Mouse (Mus musculus) liver, embryonic 11.5 days (tissue): ENCODE results near the gene Ncbp2. TPM values are rescaled to one million over a fixed set of nuclear protein-coding genes. Genes with fewer than 3 reads are reported as not detected.
"Not testable (repeated sequence)": the region's sequence is repeated elsewhere in the genome, so short reads cannot be mapped to it uniquely, and the experiment has no call there.

Source experiments
- ATAC-seq: fragments of 200-750 bp; cut with Nextera tagmentation; replicated peaks from 2 replicates; pipeline ENCODE4 v1.8.0; 2017; ENCODE audit warnings: moderate number of reproducible peaks, mild to moderate bottlenecking, moderate TSS enrichment, moderate library complexity; ENCODE audit not compliant: low FRiP score
- DNase-seq: peaks from one replicate; pipeline ENCODE4 v3.0.0-alpha.2; 2017; ENCODE audit warnings: low spot score
- H3K27ac ChIP-seq: fragments of 300-500 bp; sonication (generic); 2 replicates; pipeline ENCODE4 v1.5.1; 2014; ENCODE audit warnings: mild to moderate bottlenecking, low read depth, low read length, control low read depth
- H3K27me3 ChIP-seq: fragments of 300-500 bp; sonication (generic); replicated peaks from 2 replicates; pipeline ENCODE4 v1.6.1; 2014; ENCODE audit warnings: low read length, mixed read lengths; ENCODE audit not compliant: control insufficient read depth, insufficient read depth
- H3K36me3 ChIP-seq: fragments of 300-500 bp; sonication (generic); 2 replicates; pipeline ENCODE4 v1.6.1; 2014; ENCODE audit warnings: mild to moderate bottlenecking, low read length, moderate library complexity, mixed read lengths; ENCODE audit not compliant: control insufficient read depth, insufficient read depth
- H3K4me1 ChIP-seq: fragments of 300-500 bp; sonication (generic); replicated peaks from 2 replicates; pipeline ENCODE4 v1.6.1; 2014; ENCODE audit warnings: low read length, mixed read lengths; ENCODE audit not compliant: control insufficient read depth, insufficient read depth
- H3K4me2 ChIP-seq: fragments of 300-500 bp; sonication (generic); 2 replicates; pipeline ENCODE4 v1.6.1; 2014; ENCODE audit warnings: mild to moderate bottlenecking, control low read depth, moderate library complexity
- H3K4me3 ChIP-seq: fragments of 300-500 bp; sonication (generic); 2 replicates; pipeline ENCODE4 v1.5.1; 2014; ENCODE audit warnings: low read depth, low read length, control low read depth
- H3K9ac ChIP-seq: fragments of 300-500 bp; sonication (generic); 2 replicates; pipeline ENCODE4 v1.6.1; 2014; ENCODE audit warnings: low read depth, low read length, control low read depth
- H3K9me3 ChIP-seq: fragments of 300-500 bp; sonication (generic); 2 replicates; pipeline ENCODE4 v1.6.1; 2016; ENCODE audit warnings: low read length, inconsistent platforms, mixed read lengths; ENCODE audit not compliant: control insufficient read depth
- WGBS: fragments of 180-500 bp; shearing (Covaris S2); extraction: QIAGEN DNeasy Blood & Tissue Kit; methylation state at CpG from one replicate; pipeline ENCODE4 v1.1.7; 2014; 5-methylcytosine and 5-hydroxymethylcytosine counted together
- polyA plus RNA-seq: library from polyadenylated mRNA; unstranded; fragments of >200 nt; fragmentation: Nextera tagmentation; extraction: Ambion mirVana; gene quantifications from 2 replicates; pipeline ENCODE4 v1.2.1, GENCODE M21; 2014

The Ncbp2 gene
- polyA plus RNA-seq, 1 experiment from 2014 or later, result 93.5 TPM

DNA sequence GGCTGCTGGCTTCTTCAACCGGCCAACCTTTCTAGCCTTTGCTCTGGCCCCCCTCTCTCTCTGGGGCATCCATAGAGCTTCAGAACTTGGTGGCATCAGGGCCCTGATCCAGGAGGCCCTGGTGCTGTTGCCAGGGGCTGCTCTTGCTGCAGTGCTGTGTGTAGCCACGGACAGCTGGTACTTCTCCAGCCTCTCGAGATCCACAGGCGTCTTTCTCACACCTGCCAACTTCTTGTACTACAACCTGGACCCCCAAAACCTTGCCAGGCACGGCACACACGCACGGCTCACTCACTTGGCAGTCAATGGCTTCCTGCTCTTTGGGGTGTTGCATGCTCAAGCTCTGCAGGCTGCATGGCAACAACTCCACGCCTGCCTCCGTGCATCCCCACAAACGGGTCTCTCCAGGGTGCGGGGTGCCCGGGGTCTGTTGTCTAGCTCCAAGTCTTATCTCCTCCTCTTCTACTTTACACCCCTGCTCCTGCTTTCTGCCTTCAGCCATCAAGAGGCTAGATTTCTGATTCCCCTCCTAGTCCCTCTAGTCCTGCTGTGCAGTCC, 3.5 kb upstream of the Ncbp2 start:
- no peak overlapping the region for H3K9ac ChIP-seq
- H3K27ac ChIP-seq, result no peak overlapping the region
- H3K4me2 ChIP-seq, result no peak overlapping the region
- H3K4me1 ChIP-seq, result peaks cover 15% of the 10 kb centered on the region
- no peaks in the 10 kb centered on the region for H3K27me3 ChIP-seq
- ATAC-seq (no peak), DNase-seq (no peak)
- 86% methylated on average over 12 of the region's 12 CpGs for whole genome bisulfite sequencing
- H3K36me3 ChIP-seq, result no peaks in the 10 kb centered on the region
- H3K4me3 ChIP-seq, result no peak overlapping the region
- no peaks in the 10 kb centered on the region for H3K9me3 ChIP-seq

DNA sequence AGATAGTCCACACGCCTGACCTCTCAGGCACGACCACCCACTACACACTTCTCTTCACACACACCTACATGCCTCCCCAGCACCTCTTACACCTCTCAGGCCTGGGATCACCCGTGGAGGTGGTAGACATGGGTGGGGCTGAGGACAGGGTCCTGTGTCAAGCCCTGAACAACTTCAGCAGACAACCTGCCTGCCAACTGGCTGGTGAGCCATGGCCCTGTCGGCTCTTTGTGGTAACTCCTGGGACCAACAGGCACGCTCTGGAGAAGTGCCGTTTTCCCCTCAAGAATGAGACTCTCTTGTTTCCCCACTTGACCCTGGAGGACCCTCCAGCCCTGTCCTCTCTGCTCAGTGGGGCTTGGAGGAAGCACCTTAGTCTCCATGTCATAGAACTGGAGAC, 2.9 kb upstream of the Ncbp2 start:
- Histone ChIP-seq H3K4me1 (peaks cover 15% of the 10 kb centered on the region), H3K36me3 (0 out of 2 replicates have a peak, but pooled peaks cover 3% of the 10 kb centered on the region), H3K4me3 (no peak overlapping the region), H3K9ac (no peak overlapping the region), H3K9me3 (no peaks in the 10 kb centered on the region), H3K27me3 (no peaks in the 10 kb centered on the region), H3K4me2 (no peak overlapping the region), H3K27ac (no peak overlapping the region)
- ATAC-seq (no peak), DNase-seq (no peak)
- WGBS, result 80% methylated on average over 6 of the region's 6 CpGs

DNA sequence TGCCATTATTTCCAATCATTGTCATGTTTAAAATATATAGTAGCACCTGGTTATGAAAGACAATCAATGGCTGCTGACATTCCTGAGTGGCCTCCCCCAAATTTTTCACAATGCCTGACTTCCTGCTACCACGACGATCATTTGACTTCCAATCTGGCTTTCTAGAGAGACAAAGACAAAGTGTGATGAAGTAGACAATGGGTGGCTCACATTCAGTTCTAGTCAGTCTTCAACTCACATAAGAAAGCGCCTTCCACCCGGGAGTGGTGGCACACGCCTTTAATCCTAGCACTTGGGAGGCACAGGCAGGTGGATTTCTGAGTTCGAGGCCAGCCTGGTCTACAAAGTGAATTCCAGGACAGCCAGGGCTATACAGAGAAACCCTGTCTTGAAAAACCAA, 2.3 kb upstream of the Ncbp2 start:
- not testable (repeated sequence) for ATAC-seq, H3K9me3 ChIP-seq, H3K4me3 ChIP-seq, DNase-seq, H3K27me3 ChIP-seq, H3K9ac ChIP-seq, H3K36me3 ChIP-seq, H3K27ac ChIP-seq
- WGBS, result 84% methylated on average over 6 of the region's 6 CpGs
- H3K4me2 ChIP-seq, result peak overlapping the region; percentile 92; the same call in 1 of the 2 replicates
- H3K4me1 ChIP-seq, result peaks cover 15% of the 10 kb centered on the region

DNA sequence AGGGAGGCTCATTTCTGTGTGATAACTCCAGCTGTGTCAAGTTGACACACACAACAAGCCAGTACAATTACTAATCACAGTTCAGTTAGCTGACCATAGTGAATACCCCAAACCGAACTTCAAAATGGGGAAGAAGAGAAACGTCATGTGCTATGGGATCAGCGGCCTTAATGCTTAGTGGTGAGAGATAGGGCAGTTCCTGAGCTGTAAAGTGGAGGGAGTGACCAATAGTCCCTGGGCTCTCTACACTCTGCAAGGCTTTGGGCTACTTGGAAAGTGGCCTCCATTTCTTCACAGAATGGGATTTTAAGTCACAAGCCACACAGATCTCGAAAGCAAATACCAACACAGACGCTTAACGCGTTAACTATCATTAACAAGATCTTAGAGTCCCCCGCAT, 980 bp upstream of the Ncbp2 start:
- peak overlapping the region; percentile 84; the same call in 1 of the 2 replicates for H3K27ac ChIP-seq
- WGBS, result 16% methylated on average over 8 of the region's 8 CpGs
- 0 out of 2 replicates have a peak, but pooled peaks cover 11% of the 10 kb centered on the region for H3K36me3 ChIP-seq
- no peaks in the 10 kb centered on the region for H3K27me3 ChIP-seq
- no peaks in the 10 kb centered on the region for H3K9me3 ChIP-seq
- H3K9ac ChIP-seq, result peak overlapping the region; percentile 84
- DNase-seq, result no peak
- no peak for ATAC-seq
- peak overlapping the region; percentile 84 for H3K4me3 ChIP-seq
- H3K4me1 ChIP-seq, result peaks cover 15% of the 10 kb centered on the region
- peak overlapping the region; percentile 92 for H3K4me2 ChIP-seq

DNA sequence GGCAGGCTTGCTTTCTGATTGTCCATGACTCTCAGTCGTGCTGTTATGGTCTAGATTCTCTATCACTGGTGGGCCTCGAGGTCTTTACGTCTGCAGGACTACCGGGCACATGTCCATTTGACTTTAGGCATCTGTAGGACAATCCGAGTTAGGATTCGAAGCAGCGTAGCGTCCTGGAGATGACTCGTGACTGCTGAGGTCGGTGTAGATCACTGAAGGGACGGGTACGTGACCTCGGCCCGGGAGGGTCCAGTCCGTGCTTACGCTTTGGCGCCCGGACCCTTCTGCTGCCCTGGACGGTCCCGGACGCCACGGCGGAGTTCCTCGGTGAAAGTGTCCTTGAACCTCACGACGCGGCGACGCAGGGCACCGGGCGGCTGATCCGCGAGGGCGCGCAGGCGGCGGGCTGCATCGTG, 404 bp upstream of the Ncbp2 start:
- Histone ChIP-seq H3K4me2 (peak overlapping the region; percentile 92), H3K4me1 (peaks cover 15% of the 10 kb centered on the region), H3K9ac (peak overlapping the region; percentile 84), H3K27ac (peak overlapping the region; percentile 84), H3K4me3 (peak overlapping the region; percentile 84), H3K36me3 (0 out of 2 replicates have a peak, but pooled peaks cover 11% of the 10 kb centered on the region), H3K9me3 (no peaks in the 10 kb centered on the region), H3K27me3 (no peaks in the 10 kb centered on the region)
- WGBS, result under 1% methylated on average over 38 of the region's 38 CpGs
- ATAC-seq (peak; percentile 68), DNase-seq (no peak)

DNA sequence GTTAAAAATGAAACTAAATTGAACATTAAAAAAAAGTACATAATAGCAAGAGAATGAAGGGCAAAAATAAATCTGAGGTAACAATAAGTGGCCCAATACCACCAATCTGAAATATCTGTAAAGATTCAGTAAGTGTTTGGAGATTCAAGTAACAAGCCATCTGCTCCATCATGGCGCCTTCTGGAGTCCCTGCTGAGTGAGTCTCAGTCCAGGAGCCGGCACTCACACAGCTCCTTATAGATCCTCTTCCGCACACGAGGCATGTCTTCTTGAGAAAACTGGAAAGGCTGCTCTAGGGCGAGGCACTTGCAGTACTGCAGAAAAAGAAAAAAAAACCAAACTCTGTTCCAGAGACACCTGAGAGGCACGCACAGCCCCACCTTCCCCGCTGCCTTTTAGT, 14.9 kb downstream of the Ncbp2 start:
- no peak overlapping the region for H3K9ac ChIP-seq
- H3K27me3 ChIP-seq, result no peaks in the 10 kb centered on the region
- no peak overlapping the region for H3K27ac ChIP-seq
- DNase-seq (no peak), ATAC-seq (no peak)
- H3K4me2 ChIP-seq, result no peak overlapping the region
- H3K9me3 ChIP-seq, result no peaks in the 10 kb centered on the region
- H3K4me1 ChIP-seq, result no peaks in the 10 kb centered on the region
- no peak overlapping the region for H3K4me3 ChIP-seq
- 90% methylated on average over 7 of the region's 7 CpGs for WGBS
- H3K36me3 ChIP-seq, result peaks cover 28% of the 10 kb centered on the region

DNA sequence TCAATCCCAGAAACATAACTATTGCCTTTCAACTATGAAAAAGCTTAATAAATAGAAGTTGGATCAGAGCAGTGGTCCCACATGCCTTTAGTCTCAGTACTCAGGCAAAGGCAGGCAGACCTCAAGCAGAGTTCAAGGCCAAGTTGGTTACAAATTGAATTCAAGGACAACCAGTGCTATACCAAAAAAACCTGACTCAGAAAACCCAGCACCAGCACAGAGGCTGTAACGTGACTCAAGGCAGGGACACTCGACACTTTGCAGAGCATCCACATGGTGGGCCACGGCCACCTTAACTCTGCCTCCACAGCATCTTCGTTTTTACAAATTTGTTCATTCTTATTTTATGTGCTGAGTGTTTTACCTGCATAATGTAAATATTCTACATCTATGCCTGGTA, 26.9 kb downstream of the Ncbp2 start:
- no peak overlapping the region for H3K9ac ChIP-seq
- ATAC-seq (no peak), DNase-seq (no peak)
- peaks cover 24% of the 10 kb centered on the region for H3K36me3 ChIP-seq
- 89% methylated on average over 4 of the region's 4 CpGs for WGBS
- H3K27ac ChIP-seq, result no peak overlapping the region
- H3K27me3 ChIP-seq, result no peaks in the 10 kb centered on the region
- no peaks in the 10 kb centered on the region for H3K4me1 ChIP-seq
- H3K4me3 ChIP-seq, result no peak overlapping the region
- no peak overlapping the region for H3K4me2 ChIP-seq
- H3K9me3 ChIP-seq, result no peaks in the 10 kb centered on the region

DNA sequence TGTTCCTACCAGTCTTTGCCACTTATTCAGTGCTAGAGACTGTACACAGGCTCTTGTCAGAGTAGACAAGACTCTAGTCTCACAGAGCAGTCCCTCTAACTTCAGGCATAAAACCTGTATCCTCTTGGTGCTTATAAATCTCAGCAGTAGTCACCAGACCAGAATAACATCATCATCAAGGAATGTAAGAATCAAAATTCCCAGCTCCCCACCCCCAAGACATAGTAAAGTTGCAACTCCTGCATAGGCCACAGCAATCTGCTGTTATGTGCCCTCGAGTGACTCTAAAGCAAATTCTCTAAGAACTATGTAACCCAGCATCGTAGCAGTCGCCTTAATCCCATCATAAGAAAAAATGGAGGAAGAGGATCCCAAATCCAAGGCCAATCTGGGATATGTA, 31.2 kb downstream of the Ncbp2 start:
- DNase-seq, result no peak
- Histone ChIP-seq H3K27ac (no peak overlapping the region), H3K9ac (no peak overlapping the region), H3K9me3 (no peaks in the 10 kb centered on the region), H3K27me3 (no peaks in the 10 kb centered on the region), H3K4me2 (no peak overlapping the region), H3K4me3 (no peak overlapping the region), H3K4me1 (no peaks in the 10 kb centered on the region), H3K36me3 (peaks cover 19% of the 10 kb centered on the region; the same call in 1 of the 2 replicates)
- no peak for ATAC-seq
- WGBS, result 95% methylated on average over 3 of the region's 3 CpGs

DNA sequence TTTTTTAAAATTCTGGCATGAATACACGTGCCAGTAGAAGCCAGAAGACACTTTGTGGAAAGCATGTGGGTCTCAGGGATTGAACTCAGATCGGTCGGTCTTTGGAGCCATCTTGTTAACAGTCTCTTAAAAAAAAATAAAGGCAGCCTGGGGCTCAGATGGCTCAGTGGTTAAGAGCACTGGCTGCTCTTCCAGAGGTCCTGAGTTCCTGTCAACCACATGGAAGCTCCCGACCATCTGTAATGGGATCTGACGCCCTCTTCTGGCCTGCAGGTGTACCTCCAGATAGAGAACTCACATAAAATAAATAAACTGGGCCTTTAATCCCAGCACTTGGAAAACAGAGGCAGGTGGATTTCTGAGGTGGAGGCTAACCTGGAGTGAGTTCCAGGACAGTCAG, 32.6 kb downstream of the Ncbp2 start:
- DNase-seq (no peak), ATAC-seq (no peak)
- Histone ChIP-seq H3K4me3 (no peak overlapping the region), H3K9me3 (no peaks in the 10 kb centered on the region), H3K4me1 (no peaks in the 10 kb centered on the region), H3K36me3 (peaks cover 19% of the 10 kb centered on the region; the same call in 1 of the 2 replicates), H3K27me3 (no peaks in the 10 kb centered on the region), H3K27ac (no peak overlapping the region), H3K9ac (no peak overlapping the region), H3K4me2 (no peak overlapping the region)
- 80% methylated on average over 5 of the region's 5 CpGs for WGBS
